Mouse (Mus musculus): ENCODE measurements at regions not wholly inside any gene's neighbourhood (a gene's known extent, or its start where the extent isn't known, plus 50 kb on each side); places are given as distances from the start of the nearest gene placed in this dataset.
"Not testable (repeated sequence)": the region's sequence is repeated elsewhere in the genome, so short reads cannot be mapped to it uniquely, and the experiment has no call there.

- no peak for DNase-seq (ENCODE audit: low read depth, low spot score)
Observed at GRCm38 (mm10) chr14:113838237-113838636, 523.8 kb downstream of the Tpm3-rs7 start.

GRCm38 (mm10) chr14:113847836-113848235, 533.4 kb downstream of the Tpm3-rs7 start:
- DNase-seq (ENCODE audit: low read depth, low spot score): not testable (repeated sequence)

DNA sequence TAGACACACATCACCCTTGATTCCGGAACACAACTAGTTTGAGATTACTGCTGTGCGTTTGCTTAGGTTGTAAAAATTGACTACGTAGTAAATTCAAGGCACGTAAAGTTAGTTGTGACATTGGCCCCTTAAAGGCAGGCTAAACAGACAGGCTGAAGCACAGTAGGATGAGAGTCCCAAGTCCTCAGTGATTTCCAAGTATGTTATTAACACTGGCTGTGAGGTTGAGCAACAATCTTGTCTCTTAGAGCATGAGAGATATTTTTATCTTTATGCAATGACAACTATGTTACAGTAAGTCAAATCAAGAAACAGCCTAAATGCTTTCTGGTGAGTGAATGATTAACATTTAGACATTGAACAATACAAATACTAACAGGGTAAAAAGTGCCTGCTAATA, 538.6 kb downstream of the Tpm3-rs7 start:
- DNase-seq (ENCODE audit: low read depth, low spot score): no peak

DNA sequence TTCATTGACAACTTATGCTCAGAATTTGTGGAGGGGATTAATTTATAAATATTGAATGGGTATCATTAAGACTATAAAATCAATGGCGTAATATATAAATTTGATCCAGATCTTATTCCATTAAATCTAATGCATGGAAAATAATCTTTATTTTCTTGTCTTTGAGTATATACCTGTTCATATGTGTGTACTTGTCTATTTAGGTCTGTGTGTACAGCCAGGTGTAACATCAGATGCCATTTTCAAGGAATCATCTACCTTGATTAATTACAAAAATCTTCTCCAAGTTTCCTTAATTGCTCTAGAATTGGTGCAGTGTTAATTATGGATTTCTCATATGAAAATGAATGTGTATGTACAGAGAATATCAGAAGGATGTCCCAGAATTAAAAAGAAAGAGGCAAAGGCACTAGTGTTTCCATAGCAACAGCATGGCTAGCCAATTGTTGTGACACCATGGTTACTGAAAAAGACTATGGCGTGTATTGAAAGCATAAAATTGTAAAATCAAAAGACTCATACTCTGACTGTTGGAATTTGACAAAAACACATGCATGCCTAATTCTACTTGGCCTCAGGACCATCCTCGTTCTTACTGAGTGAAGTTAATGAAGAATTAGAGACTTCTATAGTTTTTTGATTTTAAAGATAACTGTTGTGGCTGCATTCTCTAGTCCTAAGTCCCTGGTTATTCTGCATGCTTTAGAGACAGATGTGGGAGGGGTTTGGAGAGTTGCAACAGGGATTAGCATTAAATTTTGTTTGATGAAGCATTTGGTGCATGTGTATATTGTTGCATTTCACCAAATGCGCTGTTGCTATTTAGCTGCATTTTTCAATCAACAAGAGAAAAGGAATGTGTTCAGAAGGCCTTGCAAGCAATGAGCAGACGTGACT, 553.0 kb downstream of the Tpm3-rs7 start:
- peak; percentile 56 for DNase-seq (ENCODE audit: low read depth, low spot score)

DNA sequence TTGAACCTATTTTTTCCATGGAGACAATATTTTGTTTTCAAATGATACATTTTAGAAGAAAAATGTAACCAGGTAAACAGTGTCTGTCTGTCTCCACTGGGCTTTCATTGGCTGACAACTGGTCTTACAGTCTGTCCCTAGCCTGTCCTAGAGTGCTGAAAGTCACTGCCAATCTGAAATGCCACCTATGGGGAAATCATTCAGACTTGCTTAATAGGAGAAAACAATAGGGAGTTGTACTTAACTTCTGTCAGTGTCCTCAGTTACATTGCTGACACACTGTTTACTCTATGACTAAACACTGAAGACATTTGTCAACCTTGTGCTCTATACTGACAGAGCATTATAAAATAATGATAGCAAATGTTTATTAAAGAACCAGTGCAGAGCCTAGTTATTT, 569.2 kb downstream of the Tpm3-rs7 start:
- no peak for DNase-seq (ENCODE audit: low read depth, low spot score)

GRCm38 (mm10) chr14:113886925-113887871, 572.8 kb downstream of the Tpm3-rs7 start:
- DNase-seq (ENCODE audit: low read depth, low spot score): peak; percentile 44

- DNase-seq (ENCODE audit: low read depth, low spot score): peak; percentile 40
Observed at GRCm38 (mm10) chr14:113930779-113931178, 616.4 kb downstream of the Tpm3-rs7 start.

GRCm38 (mm10) chr14:113933841-113934240, 619.4 kb downstream of the Tpm3-rs7 start:
- DNase-seq (ENCODE audit: low read depth, low spot score): no peak
